Mouse (Mus musculus): Measurements from ENCODE around the gene Spata32. TPM values are rescaled to one million over a fixed set of nuclear protein-coding genes. Genes with fewer than 3 reads are reported as not detected.
A peak's percentile ranks its signal among the peaks of the same experiment; 100 is the strongest.

Spata32 gene
- polyA plus RNA-seq, 1 experiment from 2014 or later: not detected

GRCm38 (mm10) chr11:103170111-103170493 lies 48.1 kb downstream of the Spata32 start:
- Histone ChIP-seq H3K4me2 (replicated peaks) (peak overlapping the region; percentile 97), H3K36me3 (no peaks in the 10 kb centered on the region), H3K27me3 (replicated peaks) (peaks cover 34% of the 10 kb centered on the region), H3K4me3 (replicated peaks) (peak overlapping the region; percentile 55; the same call in 1 of the 2 replicates), H3K4me1 (replicated peaks) (peaks cover 9% of the 10 kb centered on the region), H3K9ac (0 out of 2 replicates have a peak overlapping the region, but pooled peaks have one; percentile 59), H3K9me3 (no peaks in the 10 kb centered on the region), H3K27ac (no peak overlapping the region)
- 49% methylated on average over 3 of the region's 3 CpGs for WGBS
- no peak for ATAC-seq

GRCm38 (mm10) chr11:103169664-103170063 lies 48.6 kb downstream of the Spata32 start:
- H3K27ac ChIP-seq: no peak overlapping the region
- H3K4me2 ChIP-seq (replicated peaks): no peak overlapping the region
- no peak overlapping the region for H3K4me3 ChIP-seq (replicated peaks)
- peaks cover 4% of the 10 kb centered on the region for H3K4me1 ChIP-seq (replicated peaks)
- H3K9me3 ChIP-seq: no peaks in the 10 kb centered on the region
- H3K36me3 ChIP-seq: no peaks in the 10 kb centered on the region
- no peak for ATAC-seq
- WGBS: 83% methylated on average over 5 of the region's 5 CpGs
- peaks cover 34% of the 10 kb centered on the region for H3K27me3 ChIP-seq (replicated peaks)
- no peak overlapping the region for H3K9ac ChIP-seq

GRCm38 (mm10) chr11:103168690-103169390 lies 49.4 kb downstream of the Spata32 start:
- Histone ChIP-seq H3K9me3 (no peaks in the 10 kb centered on the region), H3K36me3 (no peaks in the 10 kb centered on the region), H3K4me3 (replicated peaks) (no peak overlapping the region), H3K27ac (no peak overlapping the region), H3K4me2 (replicated peaks) (no peak overlapping the region), H3K9ac (no peak overlapping the region), H3K27me3 (replicated peaks) (peaks cover 34% of the 10 kb centered on the region), H3K4me1 (replicated peaks) (peaks cover 9% of the 10 kb centered on the region)
- no peak for ATAC-seq
- WGBS: 23% methylated on average over 9 of the region's 9 CpGs

GRCm38 (mm10) chr11:103164391-103164790 lies 53.8 kb downstream of the Spata32 start:
- WGBS: 25% methylated on average over 10 of the region's 10 CpGs
- H3K4me2 ChIP-seq (replicated peaks): no peak overlapping the region
- ATAC-seq: 0 out of 2 replicates have a peak, but pooled peaks have one; percentile 19

GRCm38 (mm10) chr11:103162132-103162531 lies 56.1 kb downstream of the Spata32 start:
- no peak for ATAC-seq
- H3K4me2 ChIP-seq (replicated peaks): no peak overlapping the region
- 89% methylated on average over 5 of the region's 5 CpGs for WGBS

More at GRCm38 (mm10) chr11:103164391-103164790, 53.8 kb downstream of the Spata32 start:
- H3K27me3 ChIP-seq (replicated peaks): peaks cover 2% of the 10 kb centered on the region; the same call in 1 of the 2 replicates
- no peaks in the 10 kb centered on the region for H3K36me3 ChIP-seq
- no peak overlapping the region for H3K9ac ChIP-seq
- H3K27ac ChIP-seq: no peak overlapping the region
- H3K9me3 ChIP-seq: no peaks in the 10 kb centered on the region
- H3K4me3 ChIP-seq (replicated peaks): no peak overlapping the region
- 0 out of 2 replicates have a peak, but pooled peaks cover 4% of the 10 kb centered on the region for H3K4me1 ChIP-seq (replicated peaks)

GRCm38 (mm10) chr11:103161449-103161848 lies 56.8 kb downstream of the Spata32 start:
- Histone ChIP-seq H3K9me3 (no peaks in the 10 kb centered on the region), H3K27ac (no peak overlapping the region), H3K4me2 (replicated peaks) (no peak overlapping the region), H3K27me3 (replicated peaks) (no peaks in the 10 kb centered on the region), H3K36me3 (no peaks in the 10 kb centered on the region), H3K4me3 (replicated peaks) (no peak overlapping the region), H3K9ac (no peak overlapping the region), H3K4me1 (replicated peaks) (peaks cover 14% of the 10 kb centered on the region)
- WGBS: 74% methylated on average over 7 of the region's 7 CpGs
- no peak for ATAC-seq

More at GRCm38 (mm10) chr11:103162132-103162531, 56.1 kb downstream of the Spata32 start:
- no peak overlapping the region for H3K9ac ChIP-seq
- H3K4me3 ChIP-seq (replicated peaks): no peak overlapping the region
- no peak overlapping the region for H3K27ac ChIP-seq
- H3K9me3 ChIP-seq: no peaks in the 10 kb centered on the region
- no peaks in the 10 kb centered on the region for H3K36me3 ChIP-seq
- peaks cover 14% of the 10 kb centered on the region for H3K4me1 ChIP-seq (replicated peaks)
- no peaks in the 10 kb centered on the region for H3K27me3 ChIP-seq (replicated peaks)

- 87% methylated on average over 11 of the region's 11 CpGs for WGBS
- Histone ChIP-seq H3K4me1 (replicated peaks) (peaks cover 14% of the 10 kb centered on the region), H3K4me2 (replicated peaks) (no peak overlapping the region), H3K27me3 (replicated peaks) (no peaks in the 10 kb centered on the region), H3K9ac (no peak overlapping the region), H3K27ac (no peak overlapping the region), H3K4me3 (replicated peaks) (no peak overlapping the region), H3K9me3 (no peaks in the 10 kb centered on the region), H3K36me3 (no peaks in the 10 kb centered on the region)
- ATAC-seq: no peak
These were observed 57.5 kb downstream of the Spata32 start for GRCm38 (mm10) chr11:103160738-103161137.

GRCm38 (mm10) chr11:103158621-103159478 lies 59.4 kb downstream of the Spata32 start:
- Histone ChIP-seq H3K36me3 (no peaks in the 10 kb centered on the region), H3K27me3 (replicated peaks) (no peaks in the 10 kb centered on the region), H3K27ac (peak overlapping the region; percentile 68), H3K4me2 (replicated peaks) (peak overlapping the region; percentile 88), H3K9ac (peak overlapping the region; percentile 46), H3K4me3 (replicated peaks) (peak overlapping the region; percentile 38), H3K4me1 (replicated peaks) (peaks cover 10% of the 10 kb centered on the region), H3K9me3 (no peaks in the 10 kb centered on the region)
- peak; percentile 97 for ATAC-seq
- under 1% methylated on average over 25 of the region's 25 CpGs for WGBS

Other genes starting within 250 kb of the Spata32 start
- 60.0 and 66.6 TPM in 2 replicates for gene Nmt1, start 190.2 kb downstream of the Spata32 start, polyA plus RNA-seq (2015; fragmentation: Nextera tagmentation; extraction: Ambion mirVana)
- 101 and 105 TPM in 2 replicates for gene Dcakd, start 190.1 kb downstream of the Spata32 start, polyA plus RNA-seq (2015; fragmentation: Nextera tagmentation; extraction: Ambion mirVana)
- 1.8 and 2.0 TPM in 2 replicates for gene Plcd3, start 116.8 kb downstream of the Spata32 start, polyA plus RNA-seq (2015; fragmentation: Nextera tagmentation; extraction: Ambion mirVana)
- gene Acbd4, start 116.8 kb downstream of the Spata32 start, polyA plus RNA-seq (2015; fragmentation: Nextera tagmentation; extraction: Ambion mirVana): 17.4 and 22.0 TPM in 2 replicates
- 4.1 and 4.7 TPM in 2 replicates for gene Hexim1, start 102.2 kb downstream of the Spata32 start, polyA plus RNA-seq (2015; fragmentation: Nextera tagmentation; extraction: Ambion mirVana)
- gene Hexim2, start 86.0 kb downstream of the Spata32 start, polyA plus RNA-seq (2015; fragmentation: Nextera tagmentation; extraction: Ambion mirVana): 7.9 and 8.8 TPM in 2 replicates
- gene Fmnl1, start 47.3 kb downstream of the Spata32 start, polyA plus RNA-seq (2015; fragmentation: Nextera tagmentation; extraction: Ambion mirVana): 2.0 and 2.2 TPM in 2 replicates
- gene 1700023F06Rik, start 9.9 kb downstream of the Spata32 start, polyA plus RNA-seq (2015; fragmentation: Nextera tagmentation; extraction: Ambion mirVana): 0.73 and 1.0 TPM in 2 replicates
- gene Map3k14, start 49.0 kb upstream of the Spata32 start, polyA plus RNA-seq (2015; fragmentation: Nextera tagmentation; extraction: Ambion mirVana): 2.9 and 3.6 TPM in 2 replicates
- gene Arhgap27, start 145.3 kb upstream of the Spata32 start, polyA plus RNA-seq (2015; fragmentation: Nextera tagmentation; extraction: Ambion mirVana): 33.0 and 36.2 TPM in 2 replicates
- gene Plekhm1, start 194.3 kb upstream of the Spata32 start, polyA plus RNA-seq (2015; fragmentation: Nextera tagmentation; extraction: Ambion mirVana): 5.6 and 6.2 TPM in 2 replicates